Mouse (Mus musculus) adrenal gland, postnatal 10 days (tissue): ENCODE results near the gene Atxn1l. TPM values are rescaled to one million over a fixed set of nuclear protein-coding genes. Genes with fewer than 3 reads are reported as not detected.

ENCODE experiments used
- DNase-seq: peaks from one replicate; pipeline ENCODE4 v3.0.0; 2021; ENCODE audit warnings: mixed read lengths
- total RNA-seq, 2 experiments: library from RNA; stranded (reverse); gene quantifications; 2 replicates each; pipeline ENCODE4 v1.2.3; 2021

The Atxn1l gene
- total RNA-seq, 2 experiments from 2014 or later, result 43.1 to 44.7 TPM

DNA sequence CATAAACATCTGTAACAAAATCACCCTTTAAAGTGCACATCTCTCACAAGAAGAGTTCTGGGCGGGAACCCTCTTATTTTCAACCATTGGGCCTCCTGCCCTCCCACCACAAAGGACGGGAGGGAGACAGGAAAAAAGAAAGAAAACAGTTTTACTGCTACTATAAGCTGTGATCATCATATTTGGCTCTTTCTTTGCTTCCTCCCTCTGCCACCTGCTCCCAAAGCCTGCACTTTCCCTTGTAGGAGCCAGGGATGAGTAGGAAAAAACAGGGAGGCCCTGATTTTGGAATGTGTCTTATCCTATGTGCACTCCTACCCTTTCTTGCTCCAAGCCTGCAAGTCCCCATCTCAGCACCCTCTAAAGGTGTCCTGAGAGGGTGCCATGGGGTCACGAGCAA is 6.5 kb downstream of the Atxn1l start:
- DNase-seq, result no peak

DNA sequence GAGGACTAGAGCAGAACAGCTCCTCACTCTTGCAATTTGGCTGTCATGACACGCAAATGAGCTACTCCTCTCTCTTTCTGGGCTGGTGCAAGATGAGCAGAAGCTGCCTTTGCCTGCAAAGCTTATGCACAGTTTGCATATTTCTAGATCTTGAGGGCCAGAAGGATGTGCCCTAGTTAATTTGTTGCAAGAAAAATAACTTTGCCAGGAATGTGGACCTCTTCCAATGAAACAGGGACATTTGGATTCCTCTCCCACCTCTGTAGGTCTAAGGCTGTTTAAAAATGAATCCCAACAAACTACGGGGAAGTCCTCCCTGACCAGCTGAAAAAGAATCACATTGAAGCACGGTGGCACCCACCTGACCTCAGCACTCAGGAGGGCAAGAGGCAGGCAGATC is 12.4 kb downstream of the Atxn1l start:
- no peak for DNase-seq

DNA sequence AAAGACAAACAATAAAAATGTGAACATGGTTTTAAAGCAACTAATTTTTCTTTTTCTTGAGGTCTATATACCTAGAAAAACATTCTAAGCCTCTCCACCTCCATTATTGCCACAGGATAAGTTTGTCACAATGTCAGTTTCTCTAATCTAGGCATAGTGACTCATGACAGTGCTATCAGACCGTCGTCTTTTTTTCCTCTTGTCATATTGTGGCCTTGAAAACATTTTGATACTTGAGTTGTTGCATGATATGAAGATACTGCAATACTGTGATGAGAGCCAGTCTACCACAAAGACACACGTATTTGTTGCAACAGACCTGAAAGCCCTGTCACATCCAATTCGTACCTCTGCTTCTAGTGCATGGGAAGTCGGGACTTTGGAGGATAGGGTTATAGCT is 22.6 kb downstream of the Atxn1l start:
- no peak for DNase-seq

- no peak for DNase-seq
These were observed 25.0 kb downstream of the Atxn1l start for GRCm38 (mm10) chr8:109712521-109712920.

DNA sequence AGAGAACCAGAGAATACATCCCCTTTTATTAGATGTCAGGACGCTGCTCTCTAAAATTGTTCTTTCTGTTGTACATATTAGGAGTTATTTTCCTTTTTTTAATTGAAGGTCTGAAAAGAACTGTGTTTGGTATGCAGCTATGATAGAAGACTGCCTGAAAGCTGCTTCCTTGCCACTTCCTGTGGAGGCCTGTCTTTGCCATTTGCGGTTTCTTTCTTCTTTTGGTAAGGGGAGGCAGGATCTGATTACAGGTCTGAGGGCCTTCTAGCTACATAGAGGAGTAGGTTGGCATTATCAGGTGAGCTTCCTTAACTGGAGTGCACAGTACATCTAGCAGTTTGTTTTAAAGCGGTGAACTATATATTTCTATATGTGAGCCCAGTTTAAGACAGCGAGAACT is 29.6 kb downstream of the Atxn1l start:
- DNase-seq, result no peak

DNA sequence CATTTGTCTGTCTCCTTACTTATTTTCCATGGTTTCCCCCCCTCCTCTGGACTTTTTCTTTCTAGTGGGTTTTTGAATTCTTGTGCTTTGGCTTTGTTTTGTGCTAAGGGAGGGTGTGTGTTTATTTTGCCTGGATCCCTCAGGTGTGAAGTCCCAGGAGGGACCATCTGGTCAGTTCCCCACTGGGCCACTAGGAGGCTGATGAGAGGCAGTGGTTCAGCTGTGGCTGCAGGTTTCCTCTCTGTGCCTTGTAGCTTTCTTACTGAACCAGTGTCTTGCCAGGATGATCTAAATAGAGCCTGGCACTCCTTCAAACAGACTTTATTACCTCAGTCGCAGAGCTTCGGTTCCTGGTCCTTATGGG is 30.7 kb downstream of the Atxn1l start:
- DNase-seq, result peak; percentile 85

- DNase-seq, result no peak
These were observed 31.3 kb downstream of the Atxn1l start for GRCm38 (mm10) chr8:109706076-109706873.

DNA sequence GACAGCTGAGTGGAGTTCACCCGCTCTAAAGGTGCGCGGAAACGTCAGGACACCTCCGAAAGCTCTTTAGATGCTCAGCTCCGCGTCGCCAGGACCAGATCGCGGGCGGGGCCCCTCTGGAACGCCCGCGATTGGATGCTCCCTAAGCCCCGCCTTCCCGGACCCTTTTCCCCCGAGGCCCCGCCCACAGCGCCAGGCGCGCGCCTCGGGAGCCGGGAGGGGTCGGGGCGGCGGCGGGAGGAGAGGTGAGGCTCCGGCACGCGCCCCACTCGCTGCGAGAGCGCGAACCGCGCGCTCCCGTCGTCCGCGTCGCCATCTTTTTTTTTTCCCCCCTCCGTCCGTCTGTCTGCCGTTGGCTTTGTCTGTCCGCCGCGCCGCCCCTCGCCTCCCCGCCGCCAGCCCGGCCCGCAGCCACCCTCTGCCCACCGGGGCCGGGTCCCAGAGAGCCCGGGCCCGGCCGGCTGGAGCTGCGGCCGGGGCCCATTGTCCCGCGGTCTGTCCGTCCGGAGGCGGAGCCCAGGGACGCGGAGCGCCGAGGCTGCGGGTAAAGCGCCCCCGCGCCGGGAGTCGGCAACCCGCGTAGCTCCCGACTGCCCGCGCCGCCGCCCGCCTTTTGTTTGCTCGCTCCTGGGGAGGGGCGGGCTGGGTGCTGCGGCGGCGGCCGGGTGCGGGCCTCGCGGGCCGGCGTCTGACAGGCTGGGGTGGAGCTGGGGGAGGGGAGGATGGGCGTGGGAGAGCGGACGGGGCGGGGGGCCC is 32.0 kb downstream of the Atxn1l start, which contains the start of gene Zfp821:
TSS of gene Zfp821 (plus strand) at position 227 of the 756 bp plus-strand sequence.
- DNase-seq, result peak; percentile 95

- no peak for DNase-seq
These were observed 32.8 kb downstream of the Atxn1l start for GRCm38 (mm10) chr8:109704565-109705319.

DNA sequence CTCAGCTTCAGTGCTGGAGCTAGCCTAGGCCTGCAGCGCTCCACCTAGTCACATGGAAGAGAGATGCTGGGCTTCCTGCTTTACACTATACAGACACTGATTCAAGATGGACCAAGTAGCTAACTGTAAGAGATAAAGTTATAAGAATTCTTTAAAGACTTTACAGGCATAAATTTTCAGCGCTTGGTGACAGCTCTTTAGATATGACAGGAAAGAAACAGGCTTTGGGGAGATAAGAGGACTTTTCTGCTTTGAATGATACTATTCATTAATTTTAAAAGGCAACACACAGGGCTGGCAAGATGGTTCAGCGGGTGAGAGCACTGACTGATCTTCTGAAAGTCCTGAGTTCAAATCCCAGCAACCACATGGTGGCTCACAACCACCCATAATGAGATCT is 39.1 kb downstream of the Atxn1l start:
- no peak for DNase-seq

DNA sequence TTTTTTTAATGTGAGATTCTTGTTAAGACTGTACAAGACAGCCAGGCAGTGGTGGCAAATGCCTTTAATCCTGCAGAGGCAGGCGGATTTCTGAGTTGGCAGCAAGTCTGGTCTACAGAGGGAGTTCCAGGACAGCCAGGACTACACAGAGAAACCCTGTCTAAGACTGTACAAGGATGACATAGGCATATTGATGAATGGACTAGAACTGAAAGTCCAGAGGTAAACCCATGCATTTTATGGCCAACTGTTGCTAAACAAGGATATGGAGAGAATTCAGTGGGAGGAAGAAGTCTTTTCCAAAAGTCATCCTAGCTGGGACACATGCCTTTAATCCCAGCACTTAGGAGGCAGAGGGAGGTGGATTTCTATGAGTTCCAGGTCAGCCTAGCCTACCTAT is 39.8 kb downstream of the Atxn1l start:
- no peak for DNase-seq

DNA sequence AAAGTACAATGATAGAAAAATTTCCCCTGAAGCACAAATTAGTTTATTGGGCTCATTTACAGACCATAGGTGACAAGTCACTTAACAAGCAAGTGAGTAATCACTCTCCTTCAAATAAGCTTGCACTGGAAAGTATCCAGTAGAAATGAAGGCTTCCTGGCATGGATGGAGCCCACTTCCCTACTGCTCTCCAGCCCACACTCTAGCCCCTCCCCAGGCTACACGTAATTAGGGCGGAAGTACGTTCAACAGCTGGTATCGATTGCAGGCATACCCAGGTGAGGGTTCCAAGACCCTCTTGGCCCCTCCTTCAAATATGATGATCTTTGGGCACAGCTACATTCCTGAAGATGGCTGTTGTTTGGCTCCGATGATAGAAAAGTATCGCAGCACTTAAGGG is 43.4 kb downstream of the Atxn1l start:
- DNase-seq, result no peak

GRCm38 (mm10) chr8:109693146-109693900 is 44.2 kb downstream of the Atxn1l start, which contains the start of gene Ist1:
Gene Ist1 (minus strand): TSS chr8:109693260.
- peak; percentile 99 for DNase-seq

GRCm38 (mm10) chr8:109692443-109693145 is 44.9 kb downstream of the Atxn1l start:
- DNase-seq, result peak; percentile 71

DNA sequence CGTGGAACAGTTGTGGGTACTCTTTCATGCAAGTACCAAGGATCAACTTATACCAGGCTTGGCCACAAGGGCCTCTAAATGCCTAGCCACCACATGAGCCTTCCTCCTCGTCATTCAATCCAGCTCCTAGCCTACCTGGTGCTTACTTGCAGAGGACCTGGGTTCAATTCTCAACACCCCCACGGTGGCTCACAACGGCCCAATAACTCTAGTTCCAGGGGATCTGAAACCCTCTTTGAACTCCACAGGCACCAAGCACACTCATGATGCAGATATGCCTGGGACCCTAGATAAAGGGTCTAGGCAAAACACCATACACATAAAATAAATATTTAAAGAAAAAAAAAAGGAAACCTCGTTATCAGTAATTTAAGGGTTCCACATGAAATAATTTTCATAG is 45.8 kb downstream of the Atxn1l start:
- no peak for DNase-seq

DNA sequence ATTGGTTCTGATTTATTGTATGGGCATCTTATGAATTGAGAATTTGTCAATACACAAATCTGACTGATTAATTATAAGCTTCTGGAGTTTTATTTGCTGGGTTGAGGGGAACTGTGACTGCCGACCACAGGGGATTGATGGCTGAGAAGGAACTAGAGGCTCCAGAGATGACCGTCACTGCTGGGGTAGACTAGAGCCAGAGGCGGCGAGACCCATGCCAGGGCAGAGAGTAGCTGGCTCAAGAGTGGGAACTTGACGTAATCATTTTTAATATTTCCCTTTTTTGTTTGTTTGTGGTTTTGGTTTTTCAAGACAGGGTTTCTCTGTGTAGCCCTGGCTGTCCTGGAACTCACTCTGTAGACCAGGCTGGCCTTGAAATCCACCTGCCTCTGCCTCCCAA is 50.3 kb downstream of the Atxn1l start:
- DNase-seq, result no peak

- no peak for DNase-seq
These were observed 55.4 kb downstream of the Atxn1l start for GRCm38 (mm10) chr8:109682120-109682519.

DNA sequence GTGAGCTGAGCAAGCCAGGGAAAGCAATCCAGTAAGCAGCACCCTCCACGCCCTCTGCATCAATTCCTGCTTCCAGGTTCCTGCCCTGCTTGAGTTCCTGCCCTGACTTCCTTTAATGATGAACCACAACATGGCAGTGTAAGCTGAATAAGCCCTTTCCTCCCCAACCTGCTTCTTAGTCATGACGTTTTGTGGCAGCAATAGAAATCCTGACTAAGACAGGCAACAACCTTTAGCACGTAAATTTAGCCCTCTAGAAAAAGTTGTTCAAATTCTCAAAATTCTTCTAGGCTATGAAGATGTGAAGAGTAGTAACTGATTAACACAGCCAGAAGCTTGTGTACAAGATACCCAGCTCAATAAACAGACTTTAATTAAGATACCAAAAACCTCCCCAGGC is 56.0 kb downstream of the Atxn1l start:
- no peak for DNase-seq
